Mouse (Mus musculus) CD8-positive naive resting alpha-beta T cell, adult 57 days (primary cell): ENCODE data around the gene Ly6f. TPM values are rescaled to one million over a fixed set of nuclear protein-coding genes. Genes with fewer than 3 reads are reported as not detected.

ENCODE experiments used
- total RNA-seq: library from RNA; stranded (reverse); gene quantifications from one replicate; pipeline ENCODE4 v1.2.4, GENCODE M21; 2023

The Ly6f gene
- not detected for total RNA-seq

DNA sequence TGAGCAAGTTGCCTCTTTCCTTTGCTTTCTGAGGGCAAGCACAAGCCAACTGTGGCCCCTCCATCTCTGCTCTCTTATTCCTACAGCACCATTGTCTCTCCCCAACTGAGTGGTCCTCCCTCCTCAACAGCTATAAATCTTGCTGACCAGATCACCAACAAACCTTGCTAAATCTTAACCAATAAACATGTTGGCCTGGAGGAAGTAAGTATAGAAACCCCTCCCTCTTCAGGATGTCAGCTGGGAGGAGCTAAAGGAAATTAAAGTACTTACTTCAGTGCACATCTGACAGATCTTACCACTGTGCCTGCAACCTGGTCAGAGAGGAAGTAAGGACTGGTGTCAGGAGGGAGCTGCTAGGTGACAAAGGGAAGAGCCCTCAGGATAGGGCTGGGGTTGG is at the start of gene Ly6f:
TSS of gene Ly6f (plus strand) at position 301 of the 400 bp plus-strand sequence.

Other genes starting within 250 kb of the Ly6f start
- gene Ly6c1, start 219.6 kb upstream of the Ly6f start, total RNA-seq, result 2.8 TPM
- 95.2 TPM for gene Ly6c2, start 156.5 kb upstream of the Ly6f start, total RNA-seq
- not detected for gene Ly6g, start 113.2 kb upstream of the Ly6f start, total RNA-seq
- not detected for gene BC025446, start 52.0 kb upstream of the Ly6f start, total RNA-seq